Mouse (Mus musculus) limb, embryonic 14.5 days (tissue): ENCODE data around the gene Tprkb. TPM values are rescaled to one million over a fixed set of nuclear protein-coding genes. Genes with fewer than 3 reads are reported as not detected.
"Not testable (repeated sequence)": the region's sequence is repeated elsewhere in the genome, so short reads cannot be mapped to it uniquely, and the experiment has no call there.

ENCODE experiments used
- ATAC-seq: fragments of 200-750 bp; cut with Nextera tagmentation; 2 replicates; pipeline ENCODE4 v1.8.0; 2017; ENCODE audit warnings: low read depth, moderate number of reproducible peaks, moderate TSS enrichment; ENCODE audit not compliant: low FRiP score
- DNase-seq: peaks from one replicate; pipeline ENCODE4 v3.0.0-alpha.2; 2015; ENCODE audit warnings: low spot score
- H3K27ac ChIP-seq: fragments of 300-500 bp; sonication (generic); replicated peaks from 2 replicates; pipeline ENCODE4 v1.5.1; 2014; ENCODE audit warnings: low read depth, mild to moderate bottlenecking, low read length, moderate library complexity, mixed read lengths
- H3K27me3 ChIP-seq: fragments of 300-500 bp; sonication (generic); 2 replicates; pipeline ENCODE4 v1.6.1; 2014; ENCODE audit warnings: low read length, mixed read lengths; ENCODE audit not compliant: control insufficient read depth, insufficient read depth
- H3K36me3 ChIP-seq: fragments of 300-500 bp; sonication (generic); 2 replicates; pipeline ENCODE4 v1.6.1; 2014; ENCODE audit warnings: mild to moderate bottlenecking, low read length, moderate library complexity, mixed read lengths; ENCODE audit not compliant: control insufficient read depth, insufficient read depth
- H3K4me1 ChIP-seq: fragments of 300-500 bp; sonication (generic); 2 replicates; pipeline ENCODE4 v1.6.1; 2014; ENCODE audit warnings: antibody characterized with exemption, low read length, mixed read lengths; ENCODE audit not compliant: control insufficient read depth, insufficient read depth
- H3K4me2 ChIP-seq: fragments of 300-500 bp; sonication (generic); replicated peaks from 2 replicates; pipeline ENCODE4 v1.6.1; 2014; ENCODE audit warnings: low read depth, mild to moderate bottlenecking, low read length, moderate library complexity; ENCODE audit not compliant: severe bottlenecking
- H3K4me3 ChIP-seq: fragments of 300-500 bp; sonication (generic); replicated peaks from 2 replicates; pipeline ENCODE4 v1.5.1; 2014; ENCODE audit warnings: low read length
- H3K9ac ChIP-seq: fragments of 300-500 bp; sonication (generic); 2 replicates; pipeline ENCODE4 v1.6.1; 2014; ENCODE audit warnings: mild to moderate bottlenecking, low read depth, low read length, moderate library complexity; ENCODE audit not compliant: severe bottlenecking
- H3K9me3 ChIP-seq: fragments of 300-500 bp; sonication (generic); 2 replicates; pipeline ENCODE4 v1.6.1; 2016; ENCODE audit warnings: low read length; ENCODE audit not compliant: control insufficient read depth
- POLR2A ChIP-seq: fragments of 200-500 bp; IDR thresholded peaks from 2 replicates; pipeline ENCODE4 v1.8.0; 2012; ENCODE audit warnings: inconsistent platforms, mild to moderate bottlenecking, moderate library complexity, borderline replicate concordance; ENCODE audit not compliant: insufficient read depth, insufficient read length; ENCODE audit errors: extremely low read depth
- WGBS: fragments of 180-500 bp; shearing (Covaris S2); extraction: QIAGEN DNeasy Blood & Tissue Kit; methylation state at CpG from one replicate; pipeline ENCODE4 v1.1.7; 2014; 5-methylcytosine and 5-hydroxymethylcytosine counted together
- polyA plus RNA-seq, 2 experiments: library from polyadenylated mRNA; depleted of rRNA in 1 of 2; stranded (reverse) in 1 of 2; unstranded in 1 of 2; fragments of >200 nt; fragmentation: Nextera tagmentation in 1 of 2; extraction: Ambion mirVana in 1 of 2; gene quantifications; 2 replicates each; pipeline versions ENCODE4 v1.2.1 to v1.2.3; 2012 to 2014

Tprkb gene
- polyA plus RNA-seq, 2 experiments = 25.8 to 30.1 TPM

DNA sequence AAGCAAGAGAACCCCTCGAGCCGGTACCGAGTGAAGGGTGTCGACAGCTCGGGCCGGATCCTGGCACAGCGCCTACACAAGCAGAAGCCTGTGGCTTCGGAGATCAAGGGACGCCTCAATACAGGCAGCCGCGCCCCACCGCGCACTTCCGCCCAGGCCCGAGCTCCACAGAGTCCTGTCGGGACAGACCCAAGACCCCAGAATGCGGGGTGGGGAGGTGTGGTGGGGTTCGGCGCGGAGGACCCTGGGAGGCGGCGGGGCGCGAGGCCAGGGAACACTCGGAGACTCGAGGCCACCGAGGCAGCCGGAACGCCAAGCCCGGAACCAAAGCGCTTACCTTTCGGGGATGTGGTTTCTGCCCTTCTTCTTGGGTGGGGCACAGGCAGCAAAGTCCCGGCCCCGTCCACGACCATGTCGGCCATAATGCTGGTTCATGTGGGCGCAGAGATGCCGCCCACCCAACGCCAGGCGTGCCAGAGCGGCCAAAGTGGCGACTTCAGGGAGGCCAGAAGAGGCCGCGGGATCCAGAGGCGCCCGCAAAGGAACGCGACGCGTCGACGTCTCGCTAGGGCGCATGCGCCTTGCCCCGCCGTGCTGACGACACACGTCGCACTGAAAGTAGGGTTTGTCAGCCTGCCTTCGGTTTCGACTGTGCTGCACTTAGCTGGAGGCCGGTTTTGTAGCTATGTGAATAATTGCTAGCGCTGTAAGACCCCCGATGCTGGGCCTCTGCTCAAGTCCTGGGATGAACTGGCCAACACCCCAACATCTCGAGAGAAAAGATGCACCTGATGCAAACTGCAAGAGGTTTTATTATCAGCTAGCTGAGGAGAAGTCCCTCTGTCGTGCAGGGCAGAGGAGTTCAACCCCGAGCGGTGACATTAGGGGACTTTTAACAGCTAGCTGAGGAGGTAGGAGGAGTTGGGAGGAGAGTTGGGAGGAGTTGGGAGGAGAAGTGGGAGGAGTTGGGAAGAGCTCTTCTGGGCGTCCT, 49.7 kb downstream of the Tprkb start, which contains the start of gene Dusp11:
Gene Dusp11 (minus strand): TSS at position 567 of the 991 bp plus-strand sequence.
- no peaks in the 10 kb centered on the region for H3K9me3 ChIP-seq
- WGBS = 2% methylated on average over 62 of the region's 70 CpGs
- DNase-seq (peak; percentile 94), ATAC-seq (peak; percentile 95)
- H3K4me2 ChIP-seq = peak within 1 kb of the TSS; percentile 62
- no peaks in the 10 kb centered on the region for H3K27me3 ChIP-seq
- H3K4me1 ChIP-seq = peaks cover 10% of the 10 kb centered on the region
- H3K36me3 ChIP-seq = peaks cover 20% of the 10 kb centered on the region
- TF ChIP-seq POLR2A = peak; percentile 79; the same call in 1 of the 2 replicates
- peak within 1 kb of the TSS; percentile 94 for H3K9ac ChIP-seq
- peak within 1 kb of the TSS; percentile 88 for H3K4me3 ChIP-seq
- H3K27ac ChIP-seq = peak within 1 kb of the TSS; percentile 98

DNA sequence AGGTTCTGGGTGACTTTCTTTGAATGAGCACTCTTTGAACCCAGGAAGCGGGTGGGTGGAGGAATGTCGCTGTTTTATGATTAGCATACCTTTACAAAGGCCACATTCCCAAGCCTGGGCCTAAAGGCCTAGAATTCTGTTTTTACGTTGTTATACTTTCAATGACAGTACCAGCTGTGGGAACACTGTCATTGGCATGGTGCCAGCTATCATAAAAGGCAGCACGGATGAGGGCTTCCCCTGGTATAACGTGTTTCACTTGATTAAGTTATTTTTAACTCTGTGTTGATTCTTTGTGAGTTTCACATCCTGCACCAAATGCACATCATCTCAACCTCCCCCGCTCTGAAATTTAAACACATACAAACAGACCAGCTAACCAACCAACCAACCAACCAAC, 54.4 kb downstream of the Tprkb start:
- WGBS = 31% methylated on average over 4 of the region's 6 CpGs
- DNase-seq, ATAC-seq: not testable (repeated sequence)

GRCm38 (mm10) chr6:85966686-85967085, 55.0 kb downstream of the Tprkb start:
- H3K27ac ChIP-seq = no peak overlapping the region
- H3K9ac ChIP-seq = no peak overlapping the region
- no peaks in the 10 kb centered on the region for H3K4me1 ChIP-seq
- no peaks in the 10 kb centered on the region for H3K36me3 ChIP-seq
- TF ChIP-seq POLR2A = no peak
- no peaks in the 10 kb centered on the region for H3K27me3 ChIP-seq
- no peak overlapping the region for H3K4me2 ChIP-seq
- DNase-seq (no peak), ATAC-seq (no peak)
- no peaks in the 10 kb centered on the region for H3K9me3 ChIP-seq
- 80% methylated on average over 4 of the region's 4 CpGs for WGBS
- H3K4me3 ChIP-seq = no peak overlapping the region

More for the DNA sequence above, 54.4 kb downstream of the Tprkb start:
- not testable (repeated sequence) for H3K4me3 ChIP-seq, H3K9ac ChIP-seq, H3K4me1 ChIP-seq, H3K9me3 ChIP-seq, H3K27me3 ChIP-seq, H3K4me2 ChIP-seq, H3K27ac ChIP-seq, H3K36me3 ChIP-seq

GRCm38 (mm10) chr6:85969889-85970288, 58.2 kb downstream of the Tprkb start:
- 52% methylated on average over 2 of the region's 2 CpGs for WGBS
- Histone ChIP-seq H3K4me1 (peaks cover 7% of the 10 kb centered on the region), H3K9me3 (no peaks in the 10 kb centered on the region), H3K27me3 (no peaks in the 10 kb centered on the region), H3K9ac (no peak overlapping the region), H3K27ac (no peak overlapping the region), H3K36me3 (no peaks in the 10 kb centered on the region), H3K4me2 (no peak overlapping the region), H3K4me3 (no peak overlapping the region)
- no peak for ATAC-seq
- no peak for DNase-seq
- TF ChIP-seq POLR2A = no peak

DNA sequence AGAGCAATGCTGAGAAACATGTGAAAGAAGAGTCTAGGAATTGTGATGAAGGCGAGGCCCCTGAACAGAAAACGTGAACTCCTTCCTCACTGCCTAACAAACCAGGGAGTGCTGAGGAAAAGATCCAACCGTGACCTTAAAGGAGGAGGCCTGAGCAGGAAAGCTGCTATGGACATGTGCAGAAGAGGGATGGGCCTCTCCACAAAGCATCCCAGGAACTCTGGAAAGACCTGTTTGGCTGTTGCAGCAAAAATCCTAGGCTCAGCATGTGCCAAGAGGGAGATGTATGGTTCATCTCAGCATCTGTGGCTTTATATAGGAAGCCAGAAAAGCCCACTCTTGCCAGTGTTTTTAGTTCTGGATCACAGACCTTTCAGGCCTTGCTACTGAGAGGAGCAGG, 61.0 kb downstream of the Tprkb start:
- ATAC-seq (no peak), DNase-seq (peak; percentile 6)
- no peaks in the 10 kb centered on the region for H3K27me3 ChIP-seq

More for the DNA sequence above, 61.0 kb downstream of the Tprkb start:
- Histone ChIP-seq H3K9me3 (no peaks in the 10 kb centered on the region), H3K9ac (no peak overlapping the region), H3K27ac (peak overlapping the region; percentile 34; the same call in 1 of the 2 replicates), H3K4me1 (peaks cover 7% of the 10 kb centered on the region), H3K4me3 (no peak overlapping the region), H3K4me2 (no peak overlapping the region), H3K36me3 (no peaks in the 10 kb centered on the region)
- no peak for TF ChIP-seq POLR2A
- 51% methylated on average over 3 of the region's 3 CpGs for WGBS
